Mouse (Mus musculus) embryonic facial prominence, embryonic 14.5 days (tissue): Measurements from ENCODE around the gene 1700012B07Rik. TPM values are rescaled to one million over a fixed set of nuclear protein-coding genes. Genes with fewer than 3 reads are reported as not detected.

Experiments
- ATAC-seq: fragments of 200-750 bp; cut with Nextera tagmentation; 2 replicates; pipeline ENCODE4 v1.8.0; 2017; ENCODE audit warnings: low read depth, moderate number of reproducible peaks, moderate TSS enrichment
- DNase-seq: peaks from one replicate; pipeline ENCODE4 v3.0.0-alpha.2; 2015; ENCODE audit warnings: low spot score
- H3K27ac ChIP-seq: fragments of 300-500 bp; sonication (generic); replicated peaks from 2 replicates; pipeline ENCODE4 v1.5.1; 2014; ENCODE audit warnings: low read depth, mild to moderate bottlenecking, low read length, moderate library complexity
- H3K27me3 ChIP-seq: fragments of 300-500 bp; sonication (generic); replicated peaks from 2 replicates; pipeline ENCODE4 v1.6.1; 2014; ENCODE audit warnings: low read length; ENCODE audit not compliant: control insufficient read depth, insufficient read depth
- H3K36me3 ChIP-seq: fragments of 300-500 bp; sonication (generic); 2 replicates; pipeline ENCODE4 v1.6.1; 2014; ENCODE audit warnings: low read length, mixed read lengths; ENCODE audit not compliant: control insufficient read depth, insufficient read depth
- H3K4me1 ChIP-seq: fragments of 300-500 bp; sonication (generic); 2 replicates; pipeline ENCODE4 v1.6.1; 2014; ENCODE audit warnings: antibody characterized with exemption, low read length; ENCODE audit not compliant: control insufficient read depth, insufficient read depth
- H3K4me2 ChIP-seq: fragments of 300-500 bp; sonication (generic); 2 replicates; pipeline ENCODE4 v1.6.1; 2014; ENCODE audit warnings: low read depth, mild to moderate bottlenecking, low read length, moderate library complexity, mixed read lengths
- H3K4me3 ChIP-seq: fragments of 300-500 bp; sonication (generic); 2 replicates; pipeline ENCODE4 v1.5.1; 2014; ENCODE audit warnings: low read depth, mild to moderate bottlenecking, low read length
- H3K9ac ChIP-seq: fragments of 300-500 bp; sonication (generic); 2 replicates; pipeline ENCODE4 v1.6.1; 2014; ENCODE audit warnings: low read depth, mild to moderate bottlenecking, low read length, moderate library complexity, mixed read lengths
- H3K9me3 ChIP-seq: fragments of 300-500 bp; sonication (generic); 2 replicates; pipeline ENCODE4 v1.6.1; 2016; ENCODE audit warnings: low read length; ENCODE audit not compliant: control insufficient read depth
- WGBS: fragments of 180-500 bp; shearing (Covaris S2); extraction: QIAGEN DNeasy Blood & Tissue Kit; methylation state at CpG from one replicate; pipeline ENCODE4 v1.1.7; 2014; 5-methylcytosine and 5-hydroxymethylcytosine counted together
- polyA plus RNA-seq: library from polyadenylated mRNA; unstranded; fragments of >200 nt; fragmentation: Nextera tagmentation; extraction: Ambion mirVana; gene quantifications from 2 replicates; pipeline ENCODE4 v1.2.1, GENCODE M21; 2014

Gene 1700012B07Rik
- polyA plus RNA-seq, 1 experiment from 2014 or later = not detected

DNA sequence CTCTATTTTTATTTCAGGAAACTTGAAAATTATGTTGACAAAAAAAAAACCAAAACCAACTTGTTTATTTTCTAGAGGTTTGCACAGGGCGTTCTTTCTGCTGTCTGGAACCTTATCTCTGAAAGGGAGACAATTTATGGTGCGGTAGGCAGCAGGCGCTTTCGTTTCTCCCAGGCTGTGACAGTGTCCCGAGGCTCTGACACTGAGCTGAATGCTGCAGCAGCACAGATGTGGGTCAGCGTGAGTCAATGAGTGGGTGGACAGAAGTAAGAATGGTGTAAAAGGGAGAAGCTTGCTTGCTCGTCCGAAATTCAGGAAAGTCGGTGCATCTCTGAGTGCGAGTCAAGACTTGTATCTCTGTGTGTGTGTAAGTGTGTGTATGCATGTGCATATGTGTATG lies 29.2 kb upstream of the 1700012B07Rik start:
- H3K4me3 ChIP-seq = no peak overlapping the region
- no peak overlapping the region for H3K4me2 ChIP-seq
- no peaks in the 10 kb centered on the region for H3K36me3 ChIP-seq
- ATAC-seq (no peak), DNase-seq (no peak)
- H3K27ac ChIP-seq = no peak overlapping the region
- 86% methylated on average over 10 of the region's 10 CpGs for WGBS
- H3K4me1 ChIP-seq = peaks cover 9% of the 10 kb centered on the region; the same call in 1 of the 2 replicates
- no peak overlapping the region for H3K9ac ChIP-seq
- no peaks in the 10 kb centered on the region for H3K27me3 ChIP-seq
- no peaks in the 10 kb centered on the region for H3K9me3 ChIP-seq

DNA sequence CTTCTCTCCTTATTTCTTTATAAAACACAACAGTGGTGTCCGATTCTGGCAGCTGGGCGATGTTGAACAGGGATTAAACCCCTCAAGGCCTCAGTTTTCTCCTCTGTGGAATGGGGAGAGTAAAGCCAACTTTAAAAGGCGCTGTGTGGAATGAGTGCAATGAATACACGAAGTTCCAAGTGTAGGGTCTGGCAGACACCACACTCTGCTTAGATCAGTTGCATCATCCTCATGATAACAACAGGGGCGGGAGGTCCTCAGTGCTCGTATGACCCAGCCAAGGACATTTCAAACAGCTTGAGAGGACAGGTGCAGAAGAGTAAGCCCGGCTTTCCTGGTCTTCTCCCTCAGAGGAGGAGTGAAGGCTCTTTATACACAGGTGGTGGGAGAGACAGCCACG lies 26.2 kb upstream of the 1700012B07Rik start:
- H3K4me3 ChIP-seq = no peak overlapping the region
- H3K9ac ChIP-seq = no peak overlapping the region
- H3K36me3 ChIP-seq = no peaks in the 10 kb centered on the region
- no peak overlapping the region for H3K27ac ChIP-seq
- no peak for DNase-seq
- 89% methylated on average over 8 of the region's 8 CpGs for WGBS
- H3K4me2 ChIP-seq = no peak overlapping the region
- no peaks in the 10 kb centered on the region for H3K9me3 ChIP-seq
- no peak for ATAC-seq
- H3K4me1 ChIP-seq = peaks cover 4% of the 10 kb centered on the region; the same call in 1 of the 2 replicates
- H3K27me3 ChIP-seq = no peaks in the 10 kb centered on the region

DNA sequence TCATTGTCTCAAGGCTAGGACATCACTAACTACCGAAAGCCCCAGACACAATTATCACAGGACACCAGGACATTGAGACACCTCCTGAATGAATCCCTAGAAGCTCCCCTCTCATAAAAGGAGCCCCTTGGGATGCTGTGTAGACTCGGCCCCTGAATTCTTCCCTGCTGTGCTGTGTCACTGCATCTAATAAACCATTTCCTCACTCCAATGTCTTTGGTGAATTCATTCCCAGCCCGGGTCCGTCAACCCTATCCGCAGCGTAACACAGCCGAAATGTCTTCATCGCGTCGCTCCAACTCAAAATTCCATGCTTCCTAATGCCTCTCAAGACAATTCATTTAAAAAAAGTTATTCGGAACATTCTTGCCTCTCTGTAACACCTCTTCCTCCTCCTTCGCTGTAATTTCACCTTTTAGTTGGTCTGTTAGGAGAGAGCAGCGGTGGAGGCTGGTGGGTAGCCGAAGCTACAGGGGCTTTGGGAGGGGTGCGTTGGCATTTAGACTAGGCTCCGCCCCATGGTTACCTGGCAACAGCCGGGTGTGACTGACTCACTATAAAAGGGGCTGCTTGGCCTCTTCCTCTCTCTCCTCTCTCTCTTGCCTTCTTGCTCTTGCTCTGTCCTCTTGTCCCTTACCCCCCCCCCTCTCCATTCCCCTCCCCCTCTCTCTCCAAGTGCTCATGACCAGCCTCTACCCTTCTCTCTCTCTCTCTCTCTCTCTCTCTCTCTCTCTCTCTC lies 25.6 kb upstream of the 1700012B07Rik start:
- no peak for ATAC-seq
- no peaks in the 10 kb centered on the region for H3K36me3 ChIP-seq
- no peaks in the 10 kb centered on the region for H3K27me3 ChIP-seq
- peak; percentile 20 for DNase-seq
- H3K4me3 ChIP-seq = no peak overlapping the region
- peaks cover 4% of the 10 kb centered on the region; the same call in 1 of the 2 replicates for H3K4me1 ChIP-seq
- no peaks in the 10 kb centered on the region for H3K9me3 ChIP-seq
- no peak overlapping the region for H3K4me2 ChIP-seq
- 59% methylated on average over 17 of the region's 17 CpGs for WGBS
- H3K9ac ChIP-seq = no peak overlapping the region
- no peak overlapping the region for H3K27ac ChIP-seq

DNA sequence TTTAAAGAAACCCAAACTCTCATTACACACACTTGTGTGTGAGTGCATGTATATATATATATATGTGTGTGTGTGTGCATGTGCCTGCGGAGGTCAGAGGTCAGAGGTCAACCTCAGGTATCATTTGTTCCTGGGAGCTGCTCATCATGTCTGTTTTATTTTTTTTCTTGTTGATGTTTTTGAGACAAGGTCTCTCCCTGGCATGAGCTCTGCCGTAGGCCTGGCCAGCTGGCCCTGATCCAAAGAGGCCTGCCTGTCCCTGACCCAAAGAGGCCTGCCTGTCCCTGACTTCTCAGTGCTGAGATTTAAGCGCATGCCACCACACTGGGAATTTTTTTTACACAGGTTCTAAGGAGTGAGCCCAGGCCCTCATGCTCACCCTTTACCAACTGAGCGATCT lies 24.1 kb upstream of the 1700012B07Rik start:
- Histone ChIP-seq H3K27ac (no peak overlapping the region), H3K4me1 (peaks cover 4% of the 10 kb centered on the region; the same call in 1 of the 2 replicates)
- ATAC-seq = no peak

DNA sequence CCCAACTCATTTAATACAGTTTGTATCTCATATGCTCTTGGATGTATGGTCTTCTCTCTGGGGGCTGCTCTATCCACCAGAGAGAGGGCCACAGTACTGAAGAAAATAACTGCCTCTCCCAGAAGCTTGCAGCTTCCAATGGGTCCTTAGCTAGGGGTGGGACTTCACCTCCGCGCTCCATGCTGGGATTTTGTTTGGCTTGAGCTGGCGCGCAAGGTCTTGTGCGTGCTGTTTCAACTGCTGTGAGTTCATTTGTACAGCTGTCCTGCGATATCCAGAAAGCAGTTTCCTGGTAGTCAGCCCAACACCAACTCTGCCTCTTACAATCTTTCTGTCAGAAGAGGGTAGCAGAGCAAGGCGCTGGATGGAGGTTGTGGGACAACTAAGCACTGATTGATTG lies 18.5 kb upstream of the 1700012B07Rik start:
- DNase-seq = peak; percentile 21
- ATAC-seq = no peak

More for the DNA sequence above, 24.1 kb upstream of the 1700012B07Rik start:
- Histone ChIP-seq H3K27me3 (no peaks in the 10 kb centered on the region), H3K4me2 (no peak overlapping the region), H3K4me3 (no peak overlapping the region), H3K36me3 (no peaks in the 10 kb centered on the region), H3K9me3 (no peaks in the 10 kb centered on the region), H3K9ac (no peak overlapping the region)
- DNase-seq = no peak
- WGBS = 73% methylated on average over 4 of the region's 4 CpGs

DNA sequence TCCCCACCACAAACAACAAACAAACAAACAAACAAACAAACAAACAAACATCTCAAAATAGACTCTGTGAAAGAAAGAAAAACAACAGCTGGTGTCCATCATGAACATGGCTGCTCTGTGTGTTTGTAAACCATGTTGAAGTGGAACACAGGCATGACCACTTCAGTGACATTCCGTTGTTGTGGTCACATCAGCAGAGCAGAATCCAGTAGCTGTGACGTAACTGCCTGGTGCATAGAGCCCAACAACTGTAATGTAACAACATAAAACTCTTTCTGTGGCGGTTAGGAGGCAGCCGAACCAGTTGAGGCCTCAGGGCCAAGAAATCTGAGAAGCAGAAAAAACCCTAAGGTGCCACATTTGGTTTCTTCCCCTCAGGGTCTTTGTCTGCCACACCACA lies 17.8 kb upstream of the 1700012B07Rik start:
- Histone ChIP-seq H3K27ac (no peak overlapping the region), H3K4me2 (no peak overlapping the region), H3K36me3 (no peaks in the 10 kb centered on the region), H3K4me3 (no peak overlapping the region), H3K9me3 (no peaks in the 10 kb centered on the region), H3K9ac (no peak overlapping the region), H3K4me1 (0 out of 2 replicates have a peak, but pooled peaks cover 5% of the 10 kb centered on the region), H3K27me3 (no peaks in the 10 kb centered on the region)
- DNase-seq (peak; percentile 35), ATAC-seq (no peak)
- WGBS = 24% methylated on average over 4 of the region's 4 CpGs

More for the DNA sequence above, 18.5 kb upstream of the 1700012B07Rik start:
- 48% methylated on average over 7 of the region's 7 CpGs for WGBS
- Histone ChIP-seq H3K4me2 (no peak overlapping the region), H3K9ac (no peak overlapping the region), H3K4me1 (0 out of 2 replicates have a peak, but pooled peaks cover 5% of the 10 kb centered on the region), H3K9me3 (no peaks in the 10 kb centered on the region), H3K27me3 (no peaks in the 10 kb centered on the region), H3K4me3 (no peak overlapping the region), H3K27ac (no peak overlapping the region), H3K36me3 (no peaks in the 10 kb centered on the region)

DNA sequence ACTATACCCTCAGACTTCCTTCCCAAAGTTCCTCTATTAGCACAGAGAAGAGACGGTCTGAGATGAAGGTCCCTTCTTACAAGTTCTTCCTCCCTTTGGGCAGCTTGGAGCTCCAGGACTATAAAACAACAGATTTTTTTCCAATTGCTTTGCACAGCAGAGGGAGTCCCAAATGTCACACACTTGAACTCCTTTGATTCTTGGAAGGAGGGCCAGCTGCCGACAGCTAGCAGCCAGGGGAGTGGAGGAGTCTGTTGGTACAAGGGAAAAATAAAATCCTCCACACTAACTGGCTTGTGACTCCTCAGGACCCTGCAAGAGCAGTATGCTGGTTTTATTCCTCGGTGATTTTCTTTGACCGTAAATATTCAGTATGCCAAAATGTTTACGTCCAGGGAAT lies 16.6 kb upstream of the 1700012B07Rik start:
- Histone ChIP-seq H3K4me3 (no peak overlapping the region), H3K27me3 (no peaks in the 10 kb centered on the region), H3K4me1 (0 out of 2 replicates have a peak, but pooled peaks cover 5% of the 10 kb centered on the region), H3K4me2 (no peak overlapping the region), H3K36me3 (no peaks in the 10 kb centered on the region), H3K27ac (no peak overlapping the region), H3K9me3 (no peaks in the 10 kb centered on the region), H3K9ac (no peak overlapping the region)
- 56% methylated on average over 5 of the region's 5 CpGs for WGBS
- DNase-seq (no peak), ATAC-seq (no peak)

DNA sequence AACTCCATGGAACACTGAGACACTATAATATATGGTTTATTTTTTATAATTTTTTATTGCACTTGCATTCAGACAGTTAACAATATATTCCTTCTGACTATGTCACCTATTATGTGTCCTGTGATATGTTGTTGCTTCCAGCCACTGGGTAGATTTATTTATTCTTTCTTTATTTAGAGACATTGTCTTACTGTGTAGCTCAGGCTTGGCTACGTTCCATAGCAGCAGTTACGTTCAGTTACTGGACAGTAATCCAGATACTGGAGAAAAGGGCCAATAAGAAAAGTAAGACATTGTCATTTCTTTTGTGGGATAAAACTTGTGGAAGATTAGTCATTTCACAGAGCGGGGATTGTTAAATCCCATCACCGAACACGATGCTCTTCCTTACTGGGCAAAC lies 2.5 kb upstream of the 1700012B07Rik start:
- no peak for ATAC-seq
- Histone ChIP-seq H3K27me3 (no peaks in the 10 kb centered on the region), H3K27ac (no peak overlapping the region), H3K9ac (no peak overlapping the region), H3K4me2 (no peak overlapping the region), H3K9me3 (no peaks in the 10 kb centered on the region), H3K36me3 (no peaks in the 10 kb centered on the region), H3K4me3 (no peak overlapping the region), H3K4me1 (no peaks in the 10 kb centered on the region)
- WGBS = 89% methylated on average over 5 of the region's 5 CpGs
- no peak for DNase-seq

DNA sequence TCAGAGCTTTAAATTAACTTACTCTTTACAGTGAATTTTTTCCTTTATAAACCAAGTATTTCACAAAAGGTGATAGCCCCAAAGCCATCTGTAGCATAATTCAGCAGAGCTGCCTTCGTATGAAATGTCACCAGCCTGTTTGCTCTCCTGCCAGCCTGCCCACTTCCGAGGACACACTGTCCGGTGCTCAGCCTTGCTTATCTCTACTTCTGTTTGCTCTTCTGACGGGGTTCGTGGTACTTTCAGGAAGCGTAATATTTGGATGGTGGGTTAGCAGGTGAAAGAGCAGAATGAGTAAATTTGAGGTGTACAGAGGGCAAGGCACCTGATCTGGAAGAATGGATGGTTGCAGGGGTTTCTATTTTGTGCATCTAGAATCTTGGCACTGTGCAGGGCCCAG lies 5.6 kb downstream of the 1700012B07Rik start:
- Histone ChIP-seq H3K27ac (no peak overlapping the region), H3K4me2 (no peak overlapping the region), H3K9me3 (0 out of 2 replicates have a peak, but pooled peaks cover 4% of the 10 kb centered on the region), H3K27me3 (no peaks in the 10 kb centered on the region), H3K36me3 (no peaks in the 10 kb centered on the region), H3K4me1 (no peaks in the 10 kb centered on the region), H3K9ac (no peak overlapping the region), H3K4me3 (no peak overlapping the region)
- DNase-seq = no peak
- ATAC-seq = no peak
- 88% methylated on average over 6 of the region's 6 CpGs for WGBS
